Mouse (Mus musculus) liver, embryonic 12.5 days (tissue): ENCODE data around the gene Best3. TPM values are rescaled to one million over a fixed set of nuclear protein-coding genes. Genes with fewer than 3 reads are reported as not detected.

ENCODE experiments used
- ATAC-seq: fragments of 200-750 bp; cut with Nextera tagmentation; 2 replicates; pipeline ENCODE4 v1.8.0; 2017; ENCODE audit warnings: moderate number of reproducible peaks, mild to moderate bottlenecking, moderate library complexity
- H3K27ac ChIP-seq: fragments of 300-500 bp; sonication (generic); 2 replicates; pipeline ENCODE4 v1.5.1; 2016; ENCODE audit warnings: mild to moderate bottlenecking
- H3K27me3 ChIP-seq: fragments of 300-500 bp; sonication (generic); replicated peaks from 2 replicates; pipeline ENCODE4 v1.6.1; 2016; ENCODE audit warnings: mild to moderate bottlenecking, moderate library complexity
- H3K36me3 ChIP-seq: fragments of 300-500 bp; sonication (generic); 2 replicates; pipeline ENCODE4 v1.6.1; 2016; ENCODE audit warnings: mild to moderate bottlenecking, moderate library complexity
- H3K4me1 ChIP-seq: fragments of 300-500 bp; sonication (generic); 2 replicates; pipeline ENCODE4 v1.6.1; 2016
- H3K4me2 ChIP-seq: fragments of 300-500 bp; sonication (generic); 2 replicates; pipeline ENCODE4 v1.6.1; 2016; ENCODE audit warnings: mild to moderate bottlenecking, moderate library complexity
- H3K4me3 ChIP-seq: fragments of 300-500 bp; sonication (generic); 2 replicates; pipeline ENCODE4 v1.5.1; 2016; ENCODE audit warnings: mild to moderate bottlenecking, moderate library complexity
- H3K9ac ChIP-seq: fragments of 300-500 bp; sonication (generic); 2 replicates; pipeline ENCODE4 v1.6.1; 2016; ENCODE audit warnings: mild to moderate bottlenecking, moderate library complexity
- H3K9me3 ChIP-seq: fragments of 300-500 bp; sonication (generic); replicated peaks from 2 replicates; pipeline ENCODE4 v1.6.1; 2016; ENCODE audit warnings: mild to moderate bottlenecking, moderate library complexity
- WGBS: fragments of 180-500 bp; shearing (Covaris S2); methylation state at CpG from one replicate; pipeline ENCODE4 v1.1.7; 2016; ENCODE audit not compliant: insufficient replicate concordance; 5-methylcytosine and 5-hydroxymethylcytosine counted together
- polyA plus RNA-seq: library from polyadenylated mRNA; unstranded; fragments of >200 nt; fragmentation: Nextera tagmentation; extraction: Ambion mirVana; gene quantifications from 2 replicates; pipeline ENCODE4 v1.2.1, GENCODE M21; 2016

Best3 gene
- polyA plus RNA-seq, 1 experiment from 2014 or later, result not detected

DNA sequence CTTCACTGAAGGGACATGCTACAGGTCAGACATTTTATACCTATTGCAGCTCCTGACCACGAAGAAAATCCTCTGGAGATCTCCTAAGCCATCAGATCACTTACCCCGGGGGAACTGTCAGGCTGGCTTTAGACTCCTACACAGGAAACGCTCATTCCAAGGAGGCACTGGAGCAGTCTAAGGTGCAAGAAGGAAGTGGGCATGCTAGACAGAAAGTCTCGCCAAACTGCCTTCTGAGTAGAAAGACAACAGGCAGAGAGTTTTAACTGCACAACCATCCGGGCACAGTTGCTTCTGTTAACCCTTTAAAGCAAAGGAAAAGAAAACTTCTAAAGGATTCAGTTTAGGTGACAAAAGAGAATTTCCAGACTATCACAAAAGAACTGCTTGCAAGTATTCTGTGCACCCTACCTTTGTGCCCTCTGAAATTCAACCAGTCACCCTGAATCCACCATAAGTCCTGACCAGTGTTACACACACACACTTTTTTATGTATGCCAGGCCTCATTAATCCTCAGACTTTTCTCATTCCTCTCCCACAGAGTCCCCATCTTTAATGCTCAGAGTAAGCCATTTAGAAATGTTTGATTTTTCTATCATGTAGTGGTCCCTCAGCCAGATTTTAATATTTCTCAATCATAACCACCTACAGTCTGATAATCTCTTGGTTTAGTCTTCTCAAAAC is 28.1 kb upstream of the Best3 start:
- WGBS, result 26% methylated on average over 5 of the region's 5 CpGs
- no peak overlapping the region for H3K27ac ChIP-seq

GRCm38 (mm10) chr10:116962152-116962551 is 24.0 kb upstream of the Best3 start:
- no peak for ATAC-seq
- WGBS, result 76% methylated on average over 14 of the region's 14 CpGs
- no peaks in the 10 kb centered on the region for H3K9me3 ChIP-seq
- H3K27me3 ChIP-seq, result peaks cover 2% of the 10 kb centered on the region; the same call in 1 of the 2 replicates
- no peak overlapping the region for H3K4me3 ChIP-seq
- H3K27ac ChIP-seq, result no peak overlapping the region
- H3K9ac ChIP-seq, result no peak overlapping the region
- H3K4me2 ChIP-seq, result no peak overlapping the region
- H3K36me3 ChIP-seq, result no peaks in the 10 kb centered on the region
- H3K4me1 ChIP-seq, result no peaks in the 10 kb centered on the region

More for the DNA sequence above, 28.1 kb upstream of the Best3 start:
- Histone ChIP-seq H3K9ac (no peak overlapping the region), H3K36me3 (no peaks in the 10 kb centered on the region), H3K27me3 (no peaks in the 10 kb centered on the region), H3K4me3 (no peak overlapping the region), H3K4me2 (no peak overlapping the region), H3K9me3 (no peaks in the 10 kb centered on the region), H3K4me1 (no peaks in the 10 kb centered on the region)
- ATAC-seq, result no peak

DNA sequence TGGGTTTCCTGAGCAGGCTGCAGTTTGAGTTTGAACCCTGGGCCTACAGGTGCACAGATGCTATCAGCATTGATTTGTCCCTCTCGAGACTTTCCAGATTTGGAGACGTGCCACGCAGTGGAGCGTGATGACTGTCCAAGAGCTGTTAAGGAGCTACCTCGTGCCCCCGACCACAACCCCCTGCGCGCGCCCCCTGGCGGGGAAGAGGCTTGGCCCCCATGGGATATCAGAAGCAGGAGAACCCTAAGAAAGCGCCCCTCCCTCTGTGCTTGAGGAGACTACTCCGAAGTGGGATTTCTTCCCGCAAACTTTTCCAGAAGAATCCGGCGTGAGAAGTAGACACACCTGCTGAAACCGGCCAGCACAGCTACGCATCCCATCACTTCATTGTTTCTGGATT is 23.3 kb upstream of the Best3 start:
- no peak overlapping the region for H3K4me2 ChIP-seq
- no peak overlapping the region for H3K4me3 ChIP-seq
- no peak overlapping the region for H3K9ac ChIP-seq
- ATAC-seq, result no peak
- H3K9me3 ChIP-seq, result no peaks in the 10 kb centered on the region
- H3K27me3 ChIP-seq, result peaks cover 2% of the 10 kb centered on the region; the same call in 1 of the 2 replicates
- H3K4me1 ChIP-seq, result no peaks in the 10 kb centered on the region
- WGBS, result 47% methylated on average over 17 of the region's 17 CpGs
- no peak overlapping the region for H3K27ac ChIP-seq
- no peaks in the 10 kb centered on the region for H3K36me3 ChIP-seq

DNA sequence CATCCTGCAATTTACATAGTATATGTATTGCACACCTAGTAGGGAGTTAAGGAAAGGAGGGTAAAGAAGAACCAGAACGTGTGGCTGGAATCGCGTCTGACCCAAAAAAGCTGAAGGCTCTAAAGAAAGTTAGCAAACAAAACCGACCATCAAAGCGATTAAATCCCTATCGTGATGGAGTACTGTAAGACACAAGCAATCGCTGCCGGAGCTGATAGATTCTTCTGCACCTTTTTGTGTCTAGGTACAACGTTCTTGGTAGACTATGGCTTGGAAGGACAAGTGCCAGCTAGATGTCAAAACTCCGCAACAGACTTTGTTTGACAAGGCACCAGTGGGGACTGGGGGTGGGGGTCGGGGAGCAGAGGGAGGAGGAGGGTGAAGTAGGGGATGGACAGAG is 22.0 kb upstream of the Best3 start:
- Histone ChIP-seq H3K4me3 (no peak overlapping the region), H3K27me3 (peaks cover 2% of the 10 kb centered on the region; the same call in 1 of the 2 replicates), H3K9ac (no peak overlapping the region), H3K36me3 (no peaks in the 10 kb centered on the region), H3K27ac (no peak overlapping the region), H3K4me2 (no peak overlapping the region), H3K4me1 (no peaks in the 10 kb centered on the region), H3K9me3 (no peaks in the 10 kb centered on the region)
- no peak for ATAC-seq
- WGBS, result 71% methylated on average over 11 of the region's 11 CpGs

DNA sequence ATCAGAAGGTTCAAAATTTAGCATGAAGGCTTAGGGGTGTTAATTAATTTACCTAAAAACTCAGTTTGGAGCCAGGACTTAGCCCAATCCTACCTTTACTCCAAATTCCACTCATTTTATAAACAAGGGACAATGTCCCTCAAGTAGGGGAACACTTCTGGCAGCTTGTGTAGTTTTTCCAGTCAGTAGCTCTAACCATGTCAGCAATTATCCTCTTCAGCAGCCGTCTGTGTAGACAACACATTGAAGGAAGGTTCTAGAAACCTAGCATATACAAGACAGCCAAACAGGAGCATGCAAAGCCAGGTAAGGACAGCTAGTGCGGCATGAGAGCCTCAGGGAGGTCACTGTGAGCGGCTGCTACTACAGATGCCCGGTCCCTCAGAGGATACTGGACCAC is 21.5 kb upstream of the Best3 start:
- no peak overlapping the region for H3K4me3 ChIP-seq
- no peak overlapping the region for H3K9ac ChIP-seq
- H3K27ac ChIP-seq, result no peak overlapping the region
- H3K4me2 ChIP-seq, result no peak overlapping the region
- no peaks in the 10 kb centered on the region for H3K4me1 ChIP-seq
- no peaks in the 10 kb centered on the region for H3K36me3 ChIP-seq
- H3K9me3 ChIP-seq, result no peaks in the 10 kb centered on the region
- WGBS, result 71% methylated on average over 4 of the region's 4 CpGs
- no peak for ATAC-seq
- peaks cover 2% of the 10 kb centered on the region; the same call in 1 of the 2 replicates for H3K27me3 ChIP-seq

- ATAC-seq, result no peak
- Histone ChIP-seq H3K27ac (no peak overlapping the region), H3K27me3 (peaks cover 2% of the 10 kb centered on the region; the same call in 1 of the 2 replicates), H3K4me1 (no peaks in the 10 kb centered on the region), H3K36me3 (no peaks in the 10 kb centered on the region), H3K9ac (no peak overlapping the region), H3K4me2 (no peak overlapping the region), H3K4me3 (no peak overlapping the region), H3K9me3 (no peaks in the 10 kb centered on the region)
- 57% methylated on average over 5 of the region's 5 CpGs for WGBS
These were observed 20.8 kb upstream of the Best3 start for GRCm38 (mm10) chr10:116965297-116965696.

DNA sequence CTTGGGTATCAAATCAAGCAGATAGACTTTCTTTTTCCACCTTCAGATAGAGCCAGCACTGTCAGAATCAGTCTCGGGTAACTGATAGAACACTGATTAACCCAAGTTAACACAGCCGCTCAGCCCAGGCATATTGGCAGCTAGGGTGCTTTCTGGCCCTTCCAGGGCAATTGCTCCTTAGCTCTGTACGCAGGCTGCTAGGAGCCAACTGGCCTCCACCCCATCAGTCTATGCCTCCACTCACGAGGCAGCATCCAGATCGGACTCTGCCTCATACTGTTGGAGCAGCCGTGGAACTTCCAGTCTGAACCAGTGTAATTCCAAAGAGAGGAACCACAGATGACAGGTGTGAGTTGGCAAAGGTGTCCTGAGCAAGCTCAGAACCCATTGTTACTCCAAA is 20.0 kb upstream of the Best3 start:
- peaks cover 2% of the 10 kb centered on the region; the same call in 1 of the 2 replicates for H3K27me3 ChIP-seq
- no peaks in the 10 kb centered on the region for H3K4me1 ChIP-seq
- no peak for ATAC-seq
- no peak overlapping the region for H3K9ac ChIP-seq
- 73% methylated on average over 6 of the region's 6 CpGs for WGBS
- H3K4me2 ChIP-seq, result no peak overlapping the region
- H3K36me3 ChIP-seq, result no peaks in the 10 kb centered on the region
- no peak overlapping the region for H3K4me3 ChIP-seq
- no peaks in the 10 kb centered on the region for H3K9me3 ChIP-seq
- no peak overlapping the region for H3K27ac ChIP-seq

- no peak overlapping the region for H3K9ac ChIP-seq
- no peak overlapping the region for H3K4me3 ChIP-seq
- H3K27ac ChIP-seq, result no peak overlapping the region
- no peaks in the 10 kb centered on the region for H3K36me3 ChIP-seq
- no peaks in the 10 kb centered on the region for H3K9me3 ChIP-seq
- peaks cover 2% of the 10 kb centered on the region; the same call in 1 of the 2 replicates for H3K27me3 ChIP-seq
- no peak overlapping the region for H3K4me2 ChIP-seq
- H3K4me1 ChIP-seq, result no peaks in the 10 kb centered on the region
- no peak for ATAC-seq
- 68% methylated on average over 4 of the region's 4 CpGs for WGBS
These were observed 17.4 kb upstream of the Best3 start for GRCm38 (mm10) chr10:116968741-116969140.

DNA sequence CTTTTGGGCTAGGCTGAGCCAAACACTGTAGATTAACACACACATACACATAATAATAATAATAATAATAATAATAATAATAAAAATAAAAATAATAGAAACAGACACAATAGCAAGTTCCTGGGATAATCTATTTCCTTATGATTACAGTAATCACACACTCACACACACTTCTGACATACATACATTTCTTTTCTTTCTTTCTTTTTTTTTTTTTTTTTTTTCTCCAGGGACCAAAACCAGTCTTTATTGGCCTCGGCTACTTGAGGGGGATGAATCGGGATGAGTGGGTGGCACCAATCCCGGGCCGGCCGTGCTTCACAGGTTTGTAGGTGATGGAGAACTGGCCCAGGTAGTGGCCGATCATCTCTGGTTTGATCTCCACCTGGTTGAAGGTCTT is 13.6 kb upstream of the Best3 start, which contains the start of gene Gm10271:
Gene Gm10271, minus strand, starts transcription at position 101 of the 400 bp plus-strand sequence.
- H3K9ac ChIP-seq, result no peak within 1 kb of the TSS
- H3K4me2 ChIP-seq, result no peak within 1 kb of the TSS
- no peaks in the 10 kb centered on the region for H3K9me3 ChIP-seq
- H3K4me3 ChIP-seq, result no peak within 1 kb of the TSS
- WGBS, result 81% methylated on average over 6 of the region's 6 CpGs
- no peaks in the 10 kb centered on the region for H3K27me3 ChIP-seq
- H3K36me3 ChIP-seq, result no peaks in the 10 kb centered on the region
- H3K4me1 ChIP-seq, result no peaks in the 10 kb centered on the region
- no peak for ATAC-seq
- H3K27ac ChIP-seq, result no peak within 1 kb of the TSS

DNA sequence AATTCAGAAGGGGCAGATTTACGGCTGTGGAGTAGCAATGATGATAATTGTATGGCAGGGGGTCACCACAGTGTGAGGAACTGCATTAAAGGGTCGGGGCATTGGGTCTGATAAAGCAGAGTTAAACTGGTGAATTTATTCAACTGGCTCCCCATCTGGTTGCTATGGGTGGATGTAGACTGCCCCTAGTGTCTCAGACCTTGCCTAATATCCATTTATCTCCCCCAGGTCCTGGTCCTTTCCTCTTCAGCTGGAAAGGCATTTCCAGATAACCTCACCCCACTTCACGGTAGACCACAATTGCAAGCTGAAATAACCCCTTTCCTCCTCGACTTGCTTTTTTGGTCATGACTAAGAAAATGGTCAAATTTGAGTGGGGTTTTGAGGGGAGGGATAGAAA is 8.7 kb upstream of the Best3 start:
- H3K4me3 ChIP-seq, result no peak overlapping the region

DNA sequence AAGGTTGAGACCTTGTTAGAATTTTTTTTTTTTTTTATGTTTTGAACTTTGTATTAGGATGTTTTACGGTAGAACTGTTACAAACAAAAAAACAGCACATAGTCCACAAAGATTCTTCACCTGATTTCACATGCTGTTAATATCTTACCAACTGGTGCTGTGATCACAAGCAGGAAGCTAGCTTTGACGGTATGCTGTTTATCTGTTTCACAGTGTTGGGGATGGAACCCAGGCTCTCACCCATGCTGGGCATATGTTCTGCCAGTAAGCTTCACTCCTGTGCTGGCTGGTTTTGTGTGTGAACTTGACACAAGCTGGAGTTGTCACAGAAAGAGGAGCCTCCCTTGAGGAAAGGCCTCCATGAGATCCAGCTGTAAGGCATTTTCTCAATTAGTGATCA is 8.3 kb upstream of the Best3 start:
- 52% methylated on average over 2 of the region's 2 CpGs for WGBS

More for the DNA sequence above, 8.7 kb upstream of the Best3 start:
- no peak overlapping the region for H3K9ac ChIP-seq
- H3K27ac ChIP-seq, result no peak overlapping the region
- H3K4me1 ChIP-seq, result no peaks in the 10 kb centered on the region
- H3K9me3 ChIP-seq, result no peaks in the 10 kb centered on the region
- H3K27me3 ChIP-seq, result no peaks in the 10 kb centered on the region
- H3K4me2 ChIP-seq, result no peak overlapping the region
- WGBS, result 19% methylated on average over 4 of the region's 4 CpGs
- no peaks in the 10 kb centered on the region for H3K36me3 ChIP-seq
- ATAC-seq, result no peak

DNA sequence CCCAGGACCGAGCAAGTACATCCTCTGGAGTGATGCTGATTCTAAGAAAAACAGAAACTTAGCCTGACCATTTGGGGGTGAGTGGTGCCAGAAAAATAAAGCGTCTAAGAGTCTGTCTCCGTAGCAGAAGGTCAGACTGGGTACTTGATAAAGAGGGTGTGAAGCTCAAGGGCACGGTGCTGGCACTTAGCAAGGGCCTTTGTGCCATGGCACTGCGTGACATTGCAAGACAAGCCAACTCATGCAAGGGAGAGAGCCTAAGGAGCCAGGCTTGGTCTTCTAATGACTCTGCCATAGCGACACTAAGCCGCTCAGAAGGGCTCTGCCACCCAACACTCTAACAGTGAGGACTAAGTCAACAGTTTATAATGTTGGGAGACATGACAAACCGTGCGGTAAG is 7.3 kb upstream of the Best3 start:
- WGBS, result 78% methylated on average over 9 of the region's 9 CpGs
- Histone ChIP-seq H3K36me3 (no peaks in the 10 kb centered on the region), H3K9me3 (no peaks in the 10 kb centered on the region), H3K9ac (no peak overlapping the region), H3K4me1 (no peaks in the 10 kb centered on the region), H3K4me2 (no peak overlapping the region), H3K27ac (no peak overlapping the region), H3K4me3 (no peak overlapping the region), H3K27me3 (no peaks in the 10 kb centered on the region)
- no peak for ATAC-seq

More for the DNA sequence above, 8.3 kb upstream of the Best3 start:
- Histone ChIP-seq H3K27ac (no peak overlapping the region), H3K4me3 (no peak overlapping the region), H3K9me3 (no peaks in the 10 kb centered on the region), H3K4me1 (no peaks in the 10 kb centered on the region), H3K4me2 (no peak overlapping the region), H3K36me3 (no peaks in the 10 kb centered on the region), H3K27me3 (no peaks in the 10 kb centered on the region), H3K9ac (no peak overlapping the region)
- no peak for ATAC-seq

- Histone ChIP-seq H3K36me3 (no peaks in the 10 kb centered on the region), H3K27ac (no peak overlapping the region), H3K4me3 (no peak overlapping the region), H3K27me3 (0 out of 2 replicates have a peak, but pooled peaks cover 7% of the 10 kb centered on the region), H3K4me2 (no peak overlapping the region), H3K4me1 (no peaks in the 10 kb centered on the region), H3K9ac (no peak overlapping the region), H3K9me3 (no peaks in the 10 kb centered on the region)
- ATAC-seq, result no peak
- 74% methylated on average over 4 of the region's 4 CpGs for WGBS
These were observed 5.8 kb upstream of the Best3 start for GRCm38 (mm10) chr10:116980273-116980672.
